Mouse (Mus musculus): ENCODE data around the gene 4930453N24Rik. TPM values are rescaled to one million over a fixed set of nuclear protein-coding genes. Genes with fewer than 3 reads are reported as not detected.

Gene 4930453N24Rik
- total RNA-seq, 2 experiments from 2014 or later: 21.3 to 23.9 TPM

- no peak for DNase-seq
Observed at GRCm38 (mm10) chr16:64719096-64719495, 51.9 kb downstream of the 4930453N24Rik start.

- no peak for DNase-seq
Observed at GRCm38 (mm10) chr16:64717814-64718213, 53.1 kb downstream of the 4930453N24Rik start.

GRCm38 (mm10) chr16:64711816-64712215 is 59.1 kb downstream of the 4930453N24Rik start:
- DNase-seq: peak; percentile 58 to 66

Other genes starting within 250 kb of the 4930453N24Rik start
- gene Csnka2ip, start 168.8 kb downstream of the 4930453N24Rik start, total RNA-seq (2021): 1 to 10 TPM in 1 of 2 experiments, under 1 TPM in 1; 0.92 to 1.4 TPM
- gene Zfp654, start 80.5 kb upstream of the 4930453N24Rik start, total RNA-seq (2021): 10 to 100 TPM; 17.1 to 17.6 TPM
- 10 to 100 TPM; 64.9 to 67.9 TPM for gene Cggbp1, start 80.8 kb upstream of the 4930453N24Rik start, total RNA-seq (2021)

Measured in layer of hippocampus, postnatal 36 days (tissue).